Mouse (Mus musculus): ENCODE measurements around the gene Pacs1.
"Not testable (repeated sequence)": the region's sequence is repeated elsewhere in the genome, so short reads cannot be mapped to it uniquely, and the experiment has no call there.

Pacs1 gene

GRCm38 (mm10) chr19:5151331-5151730 lies 121.6 kb downstream of the Pacs1 start:
- peak; percentile 45 for DNase-seq (ENCODE audit: low spot score)

DNA sequence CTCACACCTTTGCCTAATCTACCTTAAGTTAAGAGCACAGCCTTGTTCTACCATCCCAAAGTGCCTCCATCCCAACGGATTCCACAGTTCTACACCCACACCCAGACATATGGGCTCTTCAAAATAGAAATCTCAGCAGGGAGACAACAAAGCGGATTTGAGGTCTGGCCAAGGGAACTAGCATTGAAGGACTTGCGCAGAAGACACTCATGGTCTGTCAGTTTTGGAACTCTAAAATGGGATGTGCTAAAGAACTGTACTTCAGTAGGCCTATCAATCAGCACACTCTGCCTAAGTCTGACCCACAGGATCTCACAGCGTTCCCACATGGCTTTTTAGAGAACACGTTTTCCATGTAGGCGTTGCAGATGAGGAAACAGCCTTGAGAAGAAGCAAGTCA lies 122.6 kb downstream of the Pacs1 start:
- DNase-seq (ENCODE audit: low spot score) = no peak

- not testable (repeated sequence) for DNase-seq (ENCODE audit: low spot score)
These were observed 123.9 kb downstream of the Pacs1 start for GRCm38 (mm10) chr19:5149041-5149440.

GRCm38 (mm10) chr19:5139640-5140039 lies 133.3 kb downstream of the Pacs1 start:
- peak; percentile 23 for DNase-seq (ENCODE audit: low spot score)

DNA sequence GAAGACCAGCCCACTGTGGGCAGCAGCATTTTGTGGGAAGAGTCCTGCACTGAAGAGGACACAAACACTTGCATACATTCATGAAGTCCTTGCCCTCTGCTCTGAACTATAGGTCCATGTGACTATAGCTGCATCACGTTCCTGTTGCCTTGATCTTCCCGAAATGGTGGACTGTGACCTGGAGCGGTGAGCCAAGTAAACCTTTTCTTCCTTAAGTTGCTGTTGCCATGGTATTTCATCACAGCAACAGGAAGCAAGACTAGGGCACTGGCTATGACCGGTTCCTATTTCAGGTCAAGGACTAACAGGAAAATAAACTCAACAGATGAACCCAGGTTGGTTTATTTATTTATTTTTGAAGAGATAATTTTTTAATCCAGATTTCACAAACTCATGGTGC lies 141.7 kb downstream of the Pacs1 start:
- DNase-seq (ENCODE audit: low spot score) = peak; percentile 81

- DNase-seq (ENCODE audit: low spot score) = no peak
These were observed 143.1 kb downstream of the Pacs1 start for GRCm38 (mm10) chr19:5129770-5130169.

- DNase-seq (ENCODE audit: low spot score) = no peak
These were observed 148.8 kb downstream of the Pacs1 start for GRCm38 (mm10) chr19:5124055-5124614.

GRCm38 (mm10) chr19:5123241-5123640 lies 149.7 kb downstream of the Pacs1 start:
- DNase-seq (ENCODE audit: low spot score) = no peak

DNA sequence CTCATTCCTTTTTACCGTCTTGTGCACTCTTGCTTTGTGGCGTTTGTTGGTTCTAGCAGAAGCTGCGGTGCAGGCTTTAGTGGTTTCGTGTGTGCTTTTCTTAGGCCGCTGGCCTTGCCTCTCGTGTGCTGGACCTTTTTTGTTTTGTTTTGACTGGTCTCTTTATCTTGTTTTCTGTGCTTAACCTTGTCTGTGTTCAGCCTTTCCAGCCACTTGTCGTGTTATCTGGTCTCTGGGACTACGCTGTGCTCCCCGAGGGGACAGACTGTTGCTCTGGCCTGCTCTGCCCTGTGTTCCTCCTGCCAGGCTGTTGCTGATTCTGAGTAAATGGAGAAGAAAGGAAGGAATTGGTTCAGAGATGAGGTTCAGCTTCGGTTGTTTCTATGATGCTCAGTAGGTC lies 150.4 kb downstream of the Pacs1 start:
- no peak for DNase-seq (ENCODE audit: low spot score)

GRCm38 (mm10) chr19:5118384-5118698 lies 154.6 kb downstream of the Pacs1 start, which contains the start of gene Klc2:
TSS of gene Klc2 (minus strand) at chr19:5118560.
- no peak for DNase-seq (ENCODE audit: low spot score)

GRCm38 (mm10) chr19:5117494-5118383 lies 155.2 kb downstream of the Pacs1 start:
- DNase-seq (ENCODE audit: low spot score) = peak; percentile 93

DNA sequence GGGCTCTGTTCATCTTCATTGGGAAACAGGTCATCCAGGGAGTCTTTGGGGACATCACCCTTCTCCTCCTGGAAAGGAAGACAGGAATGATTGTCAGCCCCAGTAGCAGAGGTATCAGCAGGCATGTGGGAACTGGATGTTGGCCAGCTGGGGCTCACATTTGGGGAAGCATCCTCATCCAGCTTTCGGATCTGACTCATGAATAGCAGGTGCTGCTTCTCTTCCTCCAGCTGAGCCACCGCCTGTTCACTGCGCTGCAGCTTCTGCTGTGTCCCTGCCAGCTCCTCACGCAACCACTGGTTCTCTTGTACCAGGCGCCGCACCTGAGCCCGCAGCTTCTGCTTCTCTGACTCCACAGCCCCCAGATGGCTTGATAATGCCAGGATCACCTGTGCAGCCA lies 159.1 kb downstream of the Pacs1 start:
- DNase-seq (ENCODE audit: low spot score) = no peak

- no peak for DNase-seq (ENCODE audit: low spot score)
These were observed 163.1 kb downstream of the Pacs1 start for GRCm38 (mm10) chr19:5109659-5110453.

DNA sequence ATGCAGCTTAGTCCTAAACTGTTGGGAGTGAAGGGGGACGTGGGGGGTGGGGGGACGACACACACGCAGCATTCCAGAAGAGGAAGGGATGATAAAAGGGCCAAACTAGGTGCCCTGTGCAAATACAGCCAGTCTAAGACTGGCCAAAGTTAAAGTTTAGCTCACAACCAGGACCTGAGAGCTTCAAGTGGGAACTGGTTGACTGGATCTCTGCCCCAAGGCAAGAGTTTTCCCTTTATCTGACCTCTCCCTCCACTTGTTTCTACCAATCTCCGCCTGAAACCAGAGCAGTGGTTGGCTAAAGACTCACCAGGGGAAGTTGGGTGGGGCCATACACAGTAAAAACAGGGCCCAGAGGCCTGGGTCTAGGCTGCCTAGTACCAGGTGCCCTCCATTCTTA lies 164.2 kb downstream of the Pacs1 start:
- DNase-seq (ENCODE audit: low spot score) = peak; percentile 75

- DNase-seq (ENCODE audit: low spot score) = no peak
These were observed 164.7 kb downstream of the Pacs1 start for GRCm38 (mm10) chr19:5108271-5108575.

DNA sequence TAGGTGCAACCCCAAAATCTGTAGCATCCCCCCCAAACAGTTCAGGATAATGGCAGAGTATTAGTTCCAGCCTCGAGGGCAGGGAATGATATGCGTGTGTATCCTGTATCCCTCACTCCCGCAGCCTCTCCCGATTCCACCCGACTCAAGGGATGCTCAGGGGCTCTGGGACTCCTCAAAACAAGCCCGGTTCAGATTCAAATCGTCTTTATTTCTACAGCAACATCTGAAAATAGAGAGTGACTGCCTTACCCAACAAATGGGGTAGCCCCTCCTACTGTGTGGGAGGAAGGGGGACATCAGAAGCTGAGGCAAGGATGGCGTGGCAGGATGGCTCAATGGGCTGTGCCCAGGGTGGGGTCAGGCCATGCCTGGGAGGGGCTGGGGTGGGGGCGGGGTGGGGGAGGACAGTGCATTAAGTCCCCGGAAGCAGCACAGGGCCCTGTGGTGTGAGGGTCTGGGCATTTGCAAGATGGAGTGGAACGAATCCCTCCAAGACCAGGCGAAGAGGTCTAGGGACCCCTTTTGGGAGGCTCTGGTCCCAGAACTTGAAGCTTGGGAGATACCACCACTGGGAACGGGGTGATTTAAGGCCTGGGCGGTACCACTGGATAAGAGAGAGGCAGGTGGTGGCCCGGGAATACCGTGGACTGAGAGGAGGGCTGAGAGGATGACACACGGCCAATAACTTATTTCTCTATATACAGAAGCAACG lies 165.2 kb downstream of the Pacs1 start:
- no peak for DNase-seq (ENCODE audit: low spot score)

- DNase-seq (ENCODE audit: low spot score) = peak; percentile 97
These were observed 166.2 kb downstream of the Pacs1 start, which contains the start of gene Rab1b for GRCm38 (mm10) chr19:5106731-5107191. TSS of gene Rab1b (minus strand) at chr19:5107072.

DNA sequence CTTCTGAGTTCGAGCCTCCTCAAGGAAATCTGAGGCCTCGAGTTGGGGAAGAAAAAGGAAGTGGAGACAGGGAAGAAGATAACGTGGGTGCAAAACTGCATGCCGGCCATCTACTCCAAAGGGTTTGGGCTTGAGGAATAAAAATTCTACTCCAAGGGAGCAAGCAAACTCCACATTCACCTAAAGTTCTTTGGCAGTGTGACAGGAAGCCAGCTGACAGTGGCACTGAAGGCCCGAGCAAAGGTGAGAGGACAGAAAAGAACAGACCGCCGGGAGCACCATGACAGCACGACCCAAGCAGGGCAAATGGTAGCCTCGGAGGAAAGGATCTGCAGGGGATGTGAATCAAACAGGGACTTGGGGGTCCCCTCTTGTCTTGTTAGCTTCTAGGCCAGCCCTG lies 166.8 kb downstream of the Pacs1 start:
- DNase-seq (ENCODE audit: low spot score) = no peak

GRCm38 (mm10) chr19:5098363-5099143 lies 174.4 kb downstream of the Pacs1 start, which contains the start of gene Cnih2:
TSS of gene Cnih2 (minus strand) at chr19:5098521.
- DNase-seq (ENCODE audit: low spot score) = peak; percentile 66

GRCm38 (mm10) chr19:5097521-5098362 lies 175.2 kb downstream of the Pacs1 start:
- no peak for DNase-seq (ENCODE audit: low spot score)

Measured in yolk sac, embryonic 10.5 days (tissue).